In the genomic region with DNA sequence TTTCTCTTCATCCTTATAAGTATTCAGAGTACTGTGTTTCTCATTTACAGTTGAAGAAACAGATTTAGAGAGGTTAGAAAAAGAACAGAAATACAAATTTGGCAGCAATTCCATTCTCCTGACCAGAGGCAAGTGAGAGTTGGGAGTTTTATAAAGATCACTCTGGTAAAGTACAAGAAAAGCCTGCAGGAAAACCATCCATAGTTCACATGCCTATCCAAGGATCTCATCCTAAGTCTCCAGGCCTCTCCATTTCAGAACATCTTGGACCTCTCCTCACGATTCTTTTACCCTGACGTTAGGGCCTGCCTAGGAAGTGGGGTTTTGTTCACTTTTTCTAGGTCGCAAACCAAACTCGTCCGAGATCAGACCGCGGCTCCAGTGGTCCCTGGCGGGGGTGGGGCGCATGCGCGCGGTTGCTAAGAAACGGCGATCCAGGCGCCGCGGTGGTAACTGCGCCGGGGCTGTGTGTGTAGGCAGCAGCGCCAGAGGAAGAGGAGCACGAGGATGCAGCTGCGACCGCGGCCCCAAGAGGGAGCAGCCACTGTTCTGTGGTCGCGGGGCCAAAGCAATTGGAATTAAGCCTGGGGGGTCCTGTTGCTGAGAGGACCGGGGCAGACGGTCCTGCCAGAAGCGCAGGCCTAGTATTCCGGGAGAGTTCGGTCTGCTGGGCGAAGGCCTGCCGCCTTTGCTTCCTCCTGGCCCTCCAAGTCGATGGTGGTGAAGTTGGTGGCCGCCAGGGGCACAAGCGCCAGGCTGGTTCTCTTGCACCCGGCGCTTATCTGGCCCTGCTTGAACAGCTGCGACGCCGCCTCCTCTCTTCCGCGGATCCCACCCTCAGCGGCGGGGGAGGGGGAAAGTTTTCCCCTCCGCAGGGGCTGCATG, we compare ENCODE assay signal across 8 mouse cellular contexts. TPM values are rescaled to one million over a fixed set of nuclear protein-coding genes. Genes with fewer than 3 reads are reported as not detected.
A peak's percentile ranks its signal among the peaks of the same experiment; 100 is the strongest.
DNase-seq lines count a peak whose midpoint lies in the region; ATAC-seq and TF ChIP-seq lines count a peak whose summit lies in the region.

A gene (plus strand): TSS at position 452 of the 885 bp plus-strand sequence.

- no peaks in the 10 kb centered on the region for H3K27me3 ChIP-seq in E14TG2a.4 (ENCODE audit: insufficient read depth, low read length)
- no peaks in the 10 kb centered on the region for H3K27me3 ChIP-seq in forebrain, embryonic 14.5 days (replicated peaks; ENCODE audit: control insufficient read depth, insufficient read depth, low read length)
- H3K27me3 ChIP-seq in liver, embryonic 14.5 days (ENCODE audit: control insufficient read depth, insufficient read depth, low read length) = no peaks in the 10 kb centered on the region
- H3K27me3 ChIP-seq in neural tube, embryonic 12.5 days (replicated peaks) = no peaks in the 10 kb centered on the region
- H3K27me3 ChIP-seq in testis, adult 2 months (ENCODE audit: control insufficient read depth, insufficient read depth, low read length) = no peaks in the 10 kb centered on the region

- TF ChIP-seq CTCF in E14TG2a.4 (conservative IDR thresholded peaks at IDR 0.05; ENCODE audit: low read length) = 0 out of 2 replicates have a peak, but pooled peaks have one; percentile 3
- peak; percentile 45 for TF ChIP-seq CTCF in liver, embryonic 14.5 days (IDR thresholded peaks at IDR 0.05; ENCODE audit: low read depth)
- no peak for TF ChIP-seq CTCF in testis, adult 2 months (IDR thresholded peaks at IDR 0.05; ENCODE audit: control insufficient read depth, insufficient read depth, insufficient replicate concordance, low read depth, low read length)

- peak within 1 kb of the TSS; percentile 71 for H3K27ac ChIP-seq in forebrain, embryonic 14.5 days (ENCODE audit: low read depth, low read length)
- H3K27ac ChIP-seq in liver, embryonic 14.5 days = no peak within 1 kb of the TSS
- 0 out of 2 replicates have a peak within 1 kb of the TSS, but pooled peaks have one; percentile 32 for H3K27ac ChIP-seq in neural tube, embryonic 12.5 days
- peak within 1 kb of the TSS; percentile 78 for H3K27ac ChIP-seq in testis, adult 2 months (ENCODE audit: control insufficient read depth, insufficient read depth, low read depth, low read length)

- peak within 1 kb of the TSS; percentile 41 for H3K4me2 ChIP-seq in forebrain, embryonic 14.5 days (ENCODE audit: low read length)
- H3K4me2 ChIP-seq in liver, embryonic 14.5 days (ENCODE audit: low read depth) = peak within 1 kb of the TSS; percentile 54
- H3K4me2 ChIP-seq in neural tube, embryonic 12.5 days (replicated peaks) = peak within 1 kb of the TSS; percentile 53

- H3K9ac ChIP-seq in forebrain, embryonic 14.5 days (ENCODE audit: low read length) = peak within 1 kb of the TSS; percentile 58
- H3K9ac ChIP-seq in liver, embryonic 14.5 days (replicated peaks) = no peak within 1 kb of the TSS
- H3K9ac ChIP-seq in neural tube, embryonic 12.5 days = peak within 1 kb of the TSS; percentile 38; the same call in 1 of the 2 replicates

- peak within 1 kb of the TSS; percentile 73 for H3K4me3 ChIP-seq in E14TG2a.4 (replicated peaks; ENCODE audit: low read length)
- peak within 1 kb of the TSS; percentile 38 for H3K4me3 ChIP-seq in forebrain, embryonic 14.5 days (ENCODE audit: low read depth, low read length)
- H3K4me3 ChIP-seq in liver, embryonic 14.5 days (ENCODE audit: insufficient read depth in 1 of 2, low read depth in 2 of 2, low read length in 2 of 2) = peak within 1 kb of the TSS; percentile 22 to 40
- H3K4me3 ChIP-seq in neural tube, embryonic 12.5 days = peak within 1 kb of the TSS; percentile 42
- H3K4me3 ChIP-seq in testis, adult 2 months (ENCODE audit: control insufficient read depth, low read depth, low read length) = peak within 1 kb of the TSS; percentile 90

- no peaks in the 10 kb centered on the region for H3K9me3 ChIP-seq in E14TG2a.4 (ENCODE audit: low read length)
- no peaks in the 10 kb centered on the region for H3K9me3 ChIP-seq in forebrain, embryonic 14.5 days (replicated peaks; ENCODE audit: control insufficient read depth, low read length)
- H3K9me3 ChIP-seq in liver, embryonic 14.5 days (ENCODE audit: control insufficient read depth, low read length) = no peaks in the 10 kb centered on the region
- no peaks in the 10 kb centered on the region for H3K9me3 ChIP-seq in neural tube, embryonic 12.5 days

- TF ChIP-seq POLR2A in testis, adult 2 months (IDR thresholded peaks at IDR 0.05; ENCODE audit: control insufficient read depth, low read depth, low read length) = 0 out of 2 replicates have a peak, but pooled peaks have one; percentile 24

- no peaks in the 10 kb centered on the region for H3K36me3 ChIP-seq in E14TG2a.4 (ENCODE audit: insufficient read depth, low read length)
- no peaks in the 10 kb centered on the region for H3K36me3 ChIP-seq in forebrain, embryonic 14.5 days (ENCODE audit: control insufficient read depth, insufficient read depth, low read length)
- H3K36me3 ChIP-seq in liver, embryonic 14.5 days (replicated peaks; ENCODE audit: control insufficient read depth, insufficient read depth, low read depth) = no peaks in the 10 kb centered on the region
- no peaks in the 10 kb centered on the region for H3K36me3 ChIP-seq in neural tube, embryonic 12.5 days
- no peaks in the 10 kb centered on the region for H3K36me3 ChIP-seq in testis, adult 2 months (ENCODE audit: control insufficient read depth, insufficient read depth, low read length)

- DNase-seq in forebrain, embryonic 14.5 days (ENCODE audit: low spot score) = peak; percentile 86
- peak; percentile 54 to 68 for DNase-seq in heart, postnatal 10 days
- DNase-seq in kidney, postnatal 36 days = peak; percentile 25 to 72
- DNase-seq in liver, embryonic 14.5 days (ENCODE audit: low read depth in 3 of 3, low spot score in 3 of 3) = no peak

- peak; percentile 97 for ATAC-seq in cerebellum, adult (ENCODE audit: insufficient number of reproducible peaks, low FRiP score, low TSS enrichment)
- peak; percentile 99 for ATAC-seq in forebrain, embryonic 14.5 days
- ATAC-seq in liver, embryonic 14.5 days (ENCODE audit: insufficient read depth) = peak; percentile 75
- ATAC-seq in neural tube, embryonic 12.5 days (ENCODE audit: low FRiP score, low read depth) = peak; percentile 99

- H3K4me1 ChIP-seq in E14TG2a.4 (replicated peaks; ENCODE audit: low read depth, low read length) = no peaks in the 10 kb centered on the region
- no peaks in the 10 kb centered on the region for H3K4me1 ChIP-seq in forebrain, embryonic 14.5 days (ENCODE audit: control insufficient read depth, insufficient read depth, low read length)
- no peaks in the 10 kb centered on the region for H3K4me1 ChIP-seq in liver, embryonic 14.5 days (replicated peaks; ENCODE audit: control insufficient read depth in 2 of 2, insufficient read depth in 2 of 2, low read length in 1 of 2)
- no peaks in the 10 kb centered on the region for H3K4me1 ChIP-seq in neural tube, embryonic 12.5 days
- no peaks in the 10 kb centered on the region for H3K4me1 ChIP-seq in testis, adult 2 months (ENCODE audit: control insufficient read depth, insufficient read depth, low read length)

- TF ChIP-seq EP300 in liver, embryonic 14.5 days (IDR thresholded peaks at IDR 0.05; ENCODE audit: low read depth) = no peak

- intact Hi-C loops in heart, postnatal 10 days (cut with DNase I) = no loop called here

- 32% methylated on average over 39 of the region's 46 CpGs for WGBS in forebrain, embryonic 14.5 days
- WGBS in liver, embryonic 14.5 days (ENCODE audit: insufficient replicate concordance) = 16% methylated on average over 41 of the region's 46 CpGs
- WGBS in neural tube, embryonic 12.5 days = 15% methylated on average over 42 of the region's 46 CpGs

RNA-seq across cellular contexts. Expression of the gene that starts here (rescaled TPM):
- polyA plus RNA-seq in forebrain, embryonic 14.5 days (2014; fragmentation: Nextera tagmentation; extraction: Ambion mirVana) = 1.9 and 2.6 TPM in 2 replicates
- total RNA-seq in heart, postnatal 10 days (2021) = 1 to 10 TPM; 1.5 to 1.6 TPM
- polyA plus RNA-seq in liver, embryonic 14.5 days (2012; rRNA removed) = 0.07 and 0.08 TPM in 2 replicates
- 0.14 and 0.17 TPM in 2 replicates for polyA plus RNA-seq in liver, embryonic 14.5 days (2014; fragmentation: Nextera tagmentation; extraction: Ambion mirVana)
- 2.7 and 2.8 TPM in 2 replicates for polyA plus RNA-seq in neural tube, embryonic 12.5 days (2016; fragmentation: Nextera tagmentation; extraction: Ambion mirVana)
- 0.45 and 0.58 TPM in 2 replicates for polyA plus RNA-seq in testis, adult 2 months (2012; rRNA removed)

Comparison
In these comparisons a context has a peak if more than half of its experiments do, and no peak if none do; other contexts are left out.
1. Peak in ATAC-seq, H3K4me3 ChIP-seq and H3K4me2 ChIP-seq in liver, embryonic 14.5 days; RNA of the gene not detected or under 1 TPM.
2. H3K4me3 ChIP-seq: peak in every context shown above with its lines; median percentile 90 in testis, adult 2 months; 73 in E14TG2a.4; 42 in neural tube, embryonic 12.5 days; 38 in forebrain, embryonic 14.5 days; 31 in liver, embryonic 14.5 days.
3. DNase-seq: peak in forebrain, embryonic 14.5 days (single experiment), heart, postnatal 10 days (2 of 2) and kidney, postnatal 36 days (2 of 2); none in liver, embryonic 14.5 days (0 of 3).
4. Peak in every context shown above with its lines, with median percentiles within 50 percentile points of each other: ATAC-seq and H3K4me2 ChIP-seq.